Mouse (Mus musculus) c-Kit-negative CD71-positive TER-119-positive erythroid progenitor cells, embryonic 14.5 days (primary cell): ENCODE measurements around the gene Timm8b.
"Not testable (repeated sequence)": the region's sequence is repeated elsewhere in the genome, so short reads cannot be mapped to it uniquely, and the experiment has no call there.

Source experiments
- DNase-seq: peaks from one replicate; pipeline ENCODE4 v3.0.0-alpha.2; 2013; ENCODE audit warnings: low read depth, low spot score

Gene Timm8b

DNA sequence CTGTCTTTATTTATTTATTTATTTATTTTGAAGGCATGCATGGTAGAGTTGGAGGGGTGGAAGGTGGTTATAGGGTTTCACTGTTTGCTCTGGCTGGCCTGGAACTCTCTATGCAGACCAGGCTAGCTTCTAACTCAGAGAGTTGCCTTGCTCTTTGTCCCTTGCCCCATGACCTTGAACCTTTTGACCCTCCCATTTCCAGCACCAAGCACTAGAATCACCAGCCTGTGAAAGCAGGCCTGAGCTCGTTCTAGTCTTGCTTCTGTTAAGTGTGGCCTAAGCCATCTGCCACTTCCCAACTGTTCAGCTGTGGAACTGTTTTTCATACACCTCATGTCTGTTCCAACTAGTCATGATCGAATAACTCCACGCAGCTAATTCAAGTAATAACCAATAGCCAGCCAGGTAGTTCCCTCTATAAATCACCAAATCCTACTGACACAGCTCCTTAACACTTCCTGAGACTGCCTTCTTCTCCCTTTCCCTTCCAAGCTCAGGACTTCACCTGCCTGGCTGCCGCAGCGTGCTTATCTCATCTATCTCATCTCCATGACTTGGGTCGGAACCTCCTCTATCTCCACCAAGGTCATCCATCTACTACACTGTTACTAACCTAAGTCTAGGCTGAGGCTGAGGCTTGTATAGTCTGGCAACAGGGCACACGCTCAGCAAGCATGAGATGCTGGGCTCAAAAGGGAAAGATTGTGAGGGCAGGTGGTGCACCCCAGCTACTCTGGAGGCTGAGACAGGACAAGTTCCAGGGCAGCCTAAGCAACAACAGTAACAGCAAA is 1.5 kb upstream of the Timm8b start:
- no peak for DNase-seq

- no peak for DNase-seq
Observed at GRCm38 (mm10) chr9:50603998-50604324, 251 bp downstream of the Timm8b start.

- DNase-seq = no peak
Observed at GRCm38 (mm10) chr9:50604338-50604737, 628 bp downstream of the Timm8b start.

DNA sequence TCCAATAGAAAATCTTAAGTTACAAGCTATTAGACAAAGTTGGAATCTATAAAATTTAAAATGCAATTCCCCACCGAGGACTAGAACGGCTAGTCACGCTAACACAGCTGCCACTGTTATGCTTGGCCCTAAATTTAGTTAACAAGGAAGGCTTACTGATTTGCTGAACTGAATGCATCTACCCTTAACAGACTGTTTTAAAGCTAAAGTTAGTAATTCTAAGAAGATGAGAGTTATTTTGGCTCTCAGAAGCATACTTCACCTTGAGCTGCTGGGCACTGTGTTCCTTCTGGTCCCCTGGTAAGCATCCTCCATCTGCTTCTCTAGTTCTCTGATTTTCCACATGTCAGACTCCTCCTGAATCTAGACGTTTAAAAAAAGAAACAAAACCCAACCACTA is 8.4 kb downstream of the Timm8b start:
- no peak for DNase-seq

GRCm38 (mm10) chr9:50616161-50616560 is 12.5 kb downstream of the Timm8b start:
- DNase-seq = no peak

DNA sequence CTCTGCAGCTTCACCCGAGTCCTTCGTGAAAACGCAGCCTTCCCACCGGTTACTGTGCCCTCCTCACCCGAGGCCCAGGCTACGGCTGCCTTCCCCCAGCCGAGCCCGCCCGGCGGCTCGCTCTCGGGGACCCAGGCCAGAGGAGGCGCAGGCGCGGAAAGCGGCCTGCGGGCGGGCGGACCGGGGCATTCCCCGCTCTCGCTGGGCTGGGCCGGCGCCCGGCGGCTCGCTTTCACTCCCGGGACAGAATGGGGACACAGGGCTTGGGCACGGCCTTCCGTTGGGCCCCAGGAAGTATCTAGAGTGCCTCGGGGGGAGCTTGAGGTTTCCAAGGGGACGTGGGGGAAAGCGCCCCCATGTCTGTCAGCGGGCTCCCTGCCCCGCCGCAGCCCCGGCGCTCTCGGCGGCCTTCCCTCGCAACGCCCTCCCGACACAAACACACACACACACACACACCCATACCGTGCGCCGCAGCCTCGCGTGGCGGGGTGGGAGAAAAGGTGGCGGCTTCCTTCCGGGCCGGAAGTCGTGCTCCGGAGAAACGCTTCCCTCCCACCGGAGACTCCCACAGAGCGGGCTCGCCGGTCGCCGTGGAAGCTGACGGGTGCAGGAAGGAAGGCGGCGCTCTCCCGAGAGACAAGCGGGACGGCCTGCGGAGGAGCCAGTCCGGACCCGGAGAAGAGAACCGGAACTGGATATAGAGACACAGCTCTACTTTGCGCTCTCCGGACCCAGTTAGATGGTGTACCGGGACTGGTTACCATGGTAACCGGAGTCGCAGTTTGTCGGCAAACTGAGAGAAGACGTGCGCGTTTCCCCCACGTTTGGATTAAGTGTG is 13.3 kb downstream of the Timm8b start, which contains the start of the genes Pih1d2 and Nkapd1:
Gene Pih1d2 (plus strand): TSS at position 556 of the 838 bp plus-strand sequence.
Gene Nkapd1 (minus strand): TSS at position 699 of the 838 bp plus-strand sequence.
- peak; percentile 87 for DNase-seq

GRCm38 (mm10) chr9:50617794-50618330 is 14.2 kb downstream of the Timm8b start:
- DNase-seq = no peak

GRCm38 (mm10) chr9:50630903-50631302 is 27.2 kb downstream of the Timm8b start:
- not testable (repeated sequence) for DNase-seq

DNA sequence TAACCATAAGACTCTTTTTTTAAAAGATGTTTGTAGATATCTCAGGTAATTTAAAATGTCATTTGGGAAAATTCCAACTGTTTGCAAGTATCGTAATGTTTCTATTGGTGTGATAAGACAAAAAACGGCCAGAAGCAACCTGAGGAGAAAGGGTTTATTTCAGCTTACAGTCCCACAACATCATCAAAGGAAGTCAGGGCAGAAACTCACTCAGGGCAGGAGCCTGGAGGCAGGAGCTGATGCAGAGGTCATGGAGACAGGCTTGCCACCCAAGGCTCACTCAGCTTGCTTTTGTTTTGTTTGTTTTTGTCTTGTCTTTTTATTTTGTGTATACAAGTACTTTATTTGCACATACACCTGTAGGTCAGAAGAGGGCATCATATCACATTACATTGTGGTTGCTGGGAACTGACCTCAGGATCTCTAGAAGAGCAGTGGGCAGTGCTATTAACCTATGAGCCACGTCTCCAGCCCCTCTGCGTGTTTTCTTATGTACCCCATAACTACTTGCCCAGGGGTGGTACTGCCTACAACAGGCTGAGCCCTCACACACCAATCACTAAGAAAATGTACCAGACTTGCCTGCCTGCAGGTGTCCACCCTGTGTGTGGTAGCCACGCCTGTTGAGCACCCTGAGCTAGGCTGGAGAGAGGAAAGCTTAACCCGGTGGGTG is 28.4 kb downstream of the Timm8b start:
- DNase-seq = no peak

DNA sequence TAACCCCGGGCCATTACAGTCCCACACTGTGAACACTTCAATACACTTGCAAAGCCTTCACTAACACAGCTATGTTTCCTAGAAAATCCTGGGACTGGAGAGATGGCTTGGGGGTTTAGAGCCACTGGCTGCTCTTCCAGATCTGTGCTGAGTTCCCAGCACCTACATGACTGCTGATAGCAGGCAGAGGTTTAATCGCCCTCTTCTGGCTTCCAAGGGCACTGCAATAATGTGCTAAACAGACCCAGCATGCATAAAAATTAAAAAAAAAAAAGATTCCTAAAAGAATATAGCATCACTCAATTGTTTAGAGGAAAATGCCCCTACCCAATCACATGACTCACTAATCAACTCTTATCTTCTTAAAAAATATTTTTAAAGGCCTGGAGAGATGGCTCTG is 29.3 kb downstream of the Timm8b start:
- no peak for DNase-seq

DNA sequence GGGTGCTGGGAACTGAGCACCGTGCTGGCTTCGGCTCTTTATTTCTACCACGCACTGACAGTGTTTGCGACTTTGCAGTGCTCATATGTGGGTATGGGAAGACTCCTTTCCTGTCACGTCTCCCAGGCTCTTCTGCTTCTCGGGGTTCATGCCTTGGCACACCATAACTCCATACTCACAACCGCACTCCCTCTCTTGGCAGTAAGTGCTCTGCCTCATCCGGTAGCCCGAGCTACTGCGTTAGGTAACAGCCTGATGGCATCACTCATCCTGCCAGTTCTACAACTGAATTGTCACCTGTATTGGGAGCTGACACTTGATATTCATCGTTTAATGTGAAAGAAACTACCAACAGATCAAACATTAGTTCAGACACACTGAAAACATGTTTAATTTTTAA is 30.6 kb downstream of the Timm8b start:
- DNase-seq = no peak

DNA sequence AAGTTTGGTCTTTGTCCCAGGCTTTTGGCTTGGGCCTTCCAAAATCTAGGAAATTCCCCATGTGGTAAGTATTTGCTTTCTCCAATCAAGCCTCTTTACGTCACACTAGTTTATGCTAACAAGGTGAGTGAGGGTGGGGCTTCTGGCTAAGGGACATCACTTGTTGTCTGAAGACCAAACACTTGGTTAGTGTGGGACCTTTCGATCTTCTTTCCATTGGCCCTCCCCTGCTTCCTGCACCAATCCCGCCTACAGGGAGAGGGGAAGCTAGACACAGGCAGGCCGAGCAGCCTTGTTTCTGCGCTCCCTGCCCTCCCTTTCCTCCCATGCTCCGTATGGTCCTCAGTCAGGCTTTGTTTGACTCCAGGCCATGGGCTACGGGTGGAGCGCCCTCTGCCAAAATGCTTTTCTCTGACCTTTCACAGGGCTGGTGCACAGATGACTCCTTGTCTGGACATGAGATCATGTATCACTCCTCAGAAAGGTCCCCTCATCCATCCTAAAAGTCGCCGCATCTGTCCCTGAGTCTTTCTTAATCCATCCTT is 43.2 kb downstream of the Timm8b start:
- no peak for DNase-seq

DNA sequence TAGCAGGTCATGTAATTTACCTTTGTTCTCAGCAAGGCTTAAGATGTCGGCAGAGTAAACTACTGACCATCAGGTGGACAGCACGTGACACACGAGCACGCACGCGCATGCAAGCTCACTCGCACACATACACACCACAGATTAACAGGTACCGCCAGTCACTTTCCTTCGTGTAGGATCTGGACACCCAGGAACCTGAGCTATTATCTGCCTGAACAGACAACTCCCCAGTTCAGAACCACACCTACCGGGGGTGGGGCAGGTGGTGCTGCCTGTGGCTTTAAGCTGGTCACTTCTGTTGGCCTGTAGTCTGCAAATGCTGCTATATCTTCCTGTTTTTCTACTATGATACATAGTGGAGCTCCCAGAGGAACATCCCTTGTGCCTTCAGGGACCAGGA is 46.8 kb downstream of the Timm8b start:
- DNase-seq = no peak
